Mouse (Mus musculus): Measurements from ENCODE around the gene Col23a1. TPM values are rescaled to one million over a fixed set of nuclear protein-coding genes. Genes with fewer than 3 reads are reported as not detected.

Gene Col23a1
- polyA plus RNA-seq, 1 experiment from 2014 or later, result 17.5 TPM

- no peak overlapping the region for H3K4me2 ChIP-seq (ENCODE audit: low read depth, low read length)
- 55% methylated on average over 4 of the region's 4 CpGs for WGBS
- H3K36me3 ChIP-seq (replicated peaks; ENCODE audit: control insufficient read depth, insufficient read depth, low read depth, low read length), result no peaks in the 10 kb centered on the region
- ATAC-seq (replicated peaks; ENCODE audit: insufficient number of reproducible peaks, low FRiP score, low TSS enrichment, low read depth) (no peak), DNase-seq (ENCODE audit: low spot score) (no peak)
- no peak overlapping the region for H3K4me3 ChIP-seq (ENCODE audit: low read depth, low read length)
- H3K27ac ChIP-seq (replicated peaks; ENCODE audit: low read depth, low read length), result no peak overlapping the region
- no peaks in the 10 kb centered on the region for H3K9me3 ChIP-seq (replicated peaks; ENCODE audit: control insufficient read depth, low read length)
- no peaks in the 10 kb centered on the region for H3K4me1 ChIP-seq (ENCODE audit: control insufficient read depth, insufficient read depth, low read length)
- no peaks in the 10 kb centered on the region for H3K27me3 ChIP-seq (ENCODE audit: control insufficient read depth, insufficient read depth, low read length)
- H3K9ac ChIP-seq (replicated peaks; ENCODE audit: low read length), result no peak overlapping the region
Observed at GRCm38 (mm10) chr11:51371321-51371720, 81.6 kb downstream of the Col23a1 start.

- H3K4me3 ChIP-seq (ENCODE audit: low read depth, low read length), result no peak overlapping the region
- H3K9me3 ChIP-seq (replicated peaks; ENCODE audit: control insufficient read depth, low read length), result no peaks in the 10 kb centered on the region
- no peaks in the 10 kb centered on the region for H3K36me3 ChIP-seq (replicated peaks; ENCODE audit: control insufficient read depth, insufficient read depth, low read depth, low read length)
- no peak overlapping the region for H3K9ac ChIP-seq (replicated peaks; ENCODE audit: low read length)
- H3K4me2 ChIP-seq (ENCODE audit: low read depth, low read length), result no peak overlapping the region
- H3K4me1 ChIP-seq (ENCODE audit: control insufficient read depth, insufficient read depth, low read length), result no peaks in the 10 kb centered on the region
- H3K27me3 ChIP-seq (ENCODE audit: control insufficient read depth, insufficient read depth, low read length), result no peaks in the 10 kb centered on the region
- ATAC-seq (replicated peaks; ENCODE audit: insufficient number of reproducible peaks, low FRiP score, low TSS enrichment, low read depth) (no peak), DNase-seq (ENCODE audit: low spot score) (no peak)
- 44% methylated on average over 1 of the region's 1 CpGs for WGBS
- H3K27ac ChIP-seq (replicated peaks; ENCODE audit: low read depth, low read length), result no peak overlapping the region
Observed at GRCm38 (mm10) chr11:51371926-51372325, 82.2 kb downstream of the Col23a1 start.

DNA sequence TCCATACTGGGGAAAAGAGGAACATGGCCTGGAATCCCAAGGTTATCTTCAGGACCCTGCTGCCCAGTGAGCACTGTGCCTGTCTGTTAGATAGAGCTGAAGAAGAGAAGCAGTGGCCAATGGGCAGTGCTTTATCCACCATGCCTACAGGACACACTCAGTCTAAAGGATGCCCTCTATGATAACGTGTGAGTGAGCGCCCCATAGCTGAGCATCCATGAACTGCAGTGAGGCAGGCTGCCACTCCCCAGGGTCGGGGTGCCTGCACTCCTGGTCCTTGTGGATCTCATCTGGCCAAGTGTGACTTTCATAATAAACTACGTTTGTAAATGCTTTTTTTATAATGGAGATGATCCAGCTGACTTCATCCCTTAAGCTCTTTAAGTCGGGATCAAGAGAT lies 87.5 kb downstream of the Col23a1 start:
- no peaks in the 10 kb centered on the region for H3K27me3 ChIP-seq (ENCODE audit: control insufficient read depth, insufficient read depth, low read length)
- 65% methylated on average over 5 of the region's 5 CpGs for WGBS
- H3K9me3 ChIP-seq (replicated peaks; ENCODE audit: control insufficient read depth, low read length), result no peaks in the 10 kb centered on the region
- no peaks in the 10 kb centered on the region for H3K4me1 ChIP-seq (ENCODE audit: control insufficient read depth, insufficient read depth, low read length)
- no peak overlapping the region for H3K9ac ChIP-seq (replicated peaks; ENCODE audit: low read length)
- H3K36me3 ChIP-seq (replicated peaks; ENCODE audit: control insufficient read depth, insufficient read depth, low read depth, low read length), result no peaks in the 10 kb centered on the region
- DNase-seq (ENCODE audit: low spot score) (no peak), ATAC-seq (replicated peaks; ENCODE audit: insufficient number of reproducible peaks, low FRiP score, low TSS enrichment, low read depth) (no peak)
- H3K27ac ChIP-seq (replicated peaks; ENCODE audit: low read depth, low read length), result no peak overlapping the region
- no peak overlapping the region for H3K4me3 ChIP-seq (ENCODE audit: low read depth, low read length)
- no peak overlapping the region for H3K4me2 ChIP-seq (ENCODE audit: low read depth, low read length)

DNA sequence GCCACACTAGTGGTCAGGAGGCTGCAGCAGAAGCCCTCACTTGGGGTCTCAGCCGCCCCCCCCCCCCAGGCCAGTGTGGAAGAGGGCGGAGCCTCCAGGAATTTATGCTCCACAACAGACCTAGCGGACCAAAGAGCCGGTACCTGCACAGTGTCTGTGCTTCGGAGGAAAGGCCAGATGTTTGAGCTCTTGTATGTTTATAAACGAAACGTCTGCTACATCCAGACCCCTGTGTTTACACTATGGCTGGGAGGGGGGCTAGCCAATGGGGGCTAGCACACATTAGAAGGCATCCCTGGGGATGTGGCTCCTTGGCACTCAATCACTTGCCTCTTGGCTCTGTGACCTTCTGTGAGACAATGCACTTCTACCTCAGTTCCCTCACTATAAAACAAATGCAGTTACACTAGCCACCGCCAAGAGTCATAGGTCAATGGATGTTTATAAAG lies 99.2 kb downstream of the Col23a1 start:
- no peak overlapping the region for H3K9ac ChIP-seq (replicated peaks; ENCODE audit: low read length)
- no peaks in the 10 kb centered on the region for H3K27me3 ChIP-seq (ENCODE audit: control insufficient read depth, insufficient read depth, low read length)
- DNase-seq (ENCODE audit: low spot score) (peak; percentile 57), ATAC-seq (replicated peaks; ENCODE audit: insufficient number of reproducible peaks, low FRiP score, low TSS enrichment, low read depth) (0 out of 2 replicates have a peak, but pooled peaks have one; percentile 60)
- H3K4me1 ChIP-seq (ENCODE audit: control insufficient read depth, insufficient read depth, low read length), result no peaks in the 10 kb centered on the region; the same call in 1 of the 2 replicates
- no peak overlapping the region for H3K4me3 ChIP-seq (ENCODE audit: low read depth, low read length)
- H3K9me3 ChIP-seq (replicated peaks; ENCODE audit: control insufficient read depth, low read length), result no peaks in the 10 kb centered on the region
- 37% methylated on average over 8 of the region's 8 CpGs for WGBS
- H3K27ac ChIP-seq (replicated peaks; ENCODE audit: low read depth, low read length), result no peak overlapping the region
- no peak overlapping the region for H3K4me2 ChIP-seq (ENCODE audit: low read depth, low read length)
- H3K36me3 ChIP-seq (replicated peaks; ENCODE audit: control insufficient read depth, insufficient read depth, low read depth, low read length), result no peaks in the 10 kb centered on the region

DNA sequence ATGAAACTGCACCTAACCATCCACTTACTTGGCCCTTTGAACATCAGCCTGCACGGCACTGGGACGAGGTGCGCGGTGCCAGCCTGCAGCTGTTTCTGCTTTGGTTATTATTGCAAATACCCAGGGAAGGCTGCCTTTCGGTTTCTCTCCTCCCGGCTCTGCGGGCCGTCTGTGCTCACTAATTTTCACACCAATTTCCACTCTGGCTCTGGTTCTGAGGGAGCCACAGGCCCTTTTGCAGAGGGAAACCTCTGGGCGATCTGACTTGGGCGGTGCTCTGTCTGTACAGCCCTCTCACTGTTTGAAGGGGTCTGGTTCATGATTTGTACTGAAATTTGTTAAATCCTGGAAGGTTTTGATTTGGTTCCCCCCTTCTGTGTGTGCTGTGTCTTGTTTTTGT lies 100.0 kb downstream of the Col23a1 start:
- ATAC-seq (replicated peaks; ENCODE audit: insufficient number of reproducible peaks, low FRiP score, low TSS enrichment, low read depth), result no peak
- Histone ChIP-seq H3K4me1 (ENCODE audit: control insufficient read depth, insufficient read depth, low read length) (no peaks in the 10 kb centered on the region; the same call in 1 of the 2 replicates), H3K27me3 (ENCODE audit: control insufficient read depth, insufficient read depth, low read length) (no peaks in the 10 kb centered on the region), H3K27ac (replicated peaks; ENCODE audit: low read depth, low read length) (no peak overlapping the region), H3K36me3 (replicated peaks; ENCODE audit: control insufficient read depth, insufficient read depth, low read depth, low read length) (no peaks in the 10 kb centered on the region), H3K4me2 (ENCODE audit: low read depth, low read length) (no peak overlapping the region), H3K4me3 (ENCODE audit: low read depth, low read length) (no peak overlapping the region), H3K9me3 (replicated peaks; ENCODE audit: control insufficient read depth, low read length) (no peaks in the 10 kb centered on the region), H3K9ac (replicated peaks; ENCODE audit: low read length) (no peak overlapping the region)
- WGBS, result 28% methylated on average over 10 of the region's 10 CpGs
- peak; percentile 61 for DNase-seq (ENCODE audit: low spot score)

DNA sequence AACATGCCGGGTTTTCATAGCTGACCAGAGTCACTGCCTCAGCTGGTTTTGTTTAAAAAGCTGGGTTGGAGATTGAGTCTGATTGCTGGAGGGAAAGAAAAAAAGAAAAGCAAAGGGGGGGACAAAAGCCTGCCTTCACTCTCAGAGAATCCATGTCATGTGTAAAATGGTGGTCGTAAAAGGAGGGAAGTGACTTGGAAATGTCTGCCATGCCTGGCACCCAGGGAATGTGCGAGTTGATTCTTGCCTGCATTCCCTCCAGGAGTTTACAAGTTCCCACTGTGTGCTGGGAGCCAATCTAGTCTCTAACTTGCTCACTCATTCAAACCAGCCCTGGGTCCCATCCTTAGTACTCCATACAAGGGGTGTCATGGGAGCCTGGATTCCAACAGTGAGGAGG lies 100.8 kb downstream of the Col23a1 start:
- 38% methylated on average over 3 of the region's 3 CpGs for WGBS
- Histone ChIP-seq H3K4me3 (ENCODE audit: low read depth, low read length) (no peak overlapping the region), H3K9ac (replicated peaks; ENCODE audit: low read length) (no peak overlapping the region), H3K4me1 (ENCODE audit: control insufficient read depth, insufficient read depth, low read length) (no peaks in the 10 kb centered on the region; the same call in 1 of the 2 replicates), H3K36me3 (replicated peaks; ENCODE audit: control insufficient read depth, insufficient read depth, low read depth, low read length) (no peaks in the 10 kb centered on the region), H3K9me3 (replicated peaks; ENCODE audit: control insufficient read depth, low read length) (no peaks in the 10 kb centered on the region), H3K4me2 (ENCODE audit: low read depth, low read length) (no peak overlapping the region), H3K27me3 (ENCODE audit: control insufficient read depth, insufficient read depth, low read length) (no peaks in the 10 kb centered on the region), H3K27ac (replicated peaks; ENCODE audit: low read depth, low read length) (peak overlapping the region; percentile 63)
- DNase-seq (ENCODE audit: low spot score) (no peak), ATAC-seq (replicated peaks; ENCODE audit: insufficient number of reproducible peaks, low FRiP score, low TSS enrichment, low read depth) (no peak)

- Histone ChIP-seq H3K4me1 (ENCODE audit: control insufficient read depth, insufficient read depth, low read length) (no peaks in the 10 kb centered on the region; the same call in 1 of the 2 replicates), H3K4me3 (ENCODE audit: low read depth, low read length) (no peak overlapping the region)
- WGBS, result 70% methylated on average over 4 of the region's 4 CpGs
Observed at GRCm38 (mm10) chr11:51391548-51391947, 101.8 kb downstream of the Col23a1 start.

GRCm38 (mm10) chr11:51394301-51394865 lies 104.7 kb downstream of the Col23a1 start:
- DNase-seq (ENCODE audit: low spot score) (peak; percentile 67), ATAC-seq (replicated peaks; ENCODE audit: insufficient number of reproducible peaks, low FRiP score, low TSS enrichment, low read depth) (no peak)
- H3K27ac ChIP-seq (replicated peaks; ENCODE audit: low read depth, low read length), result no peak overlapping the region
- no peaks in the 10 kb centered on the region for H3K27me3 ChIP-seq (ENCODE audit: control insufficient read depth, insufficient read depth, low read length)
- no peak overlapping the region for H3K4me2 ChIP-seq (ENCODE audit: low read depth, low read length)
- H3K4me1 ChIP-seq (ENCODE audit: control insufficient read depth, insufficient read depth, low read length), result no peaks in the 10 kb centered on the region
- H3K9me3 ChIP-seq (replicated peaks; ENCODE audit: control insufficient read depth, low read length), result no peaks in the 10 kb centered on the region
- no peak overlapping the region for H3K9ac ChIP-seq (replicated peaks; ENCODE audit: low read length)
- no peak overlapping the region for H3K4me3 ChIP-seq (ENCODE audit: low read depth, low read length)
- 34% methylated on average over 9 of the region's 9 CpGs for WGBS
- no peaks in the 10 kb centered on the region for H3K36me3 ChIP-seq (replicated peaks; ENCODE audit: control insufficient read depth, insufficient read depth, low read depth, low read length)

More at GRCm38 (mm10) chr11:51391548-51391947, 101.8 kb downstream of the Col23a1 start:
- no peaks in the 10 kb centered on the region for H3K9me3 ChIP-seq (replicated peaks; ENCODE audit: control insufficient read depth, low read length)
- no peak overlapping the region for H3K27ac ChIP-seq (replicated peaks; ENCODE audit: low read depth, low read length)
- no peak overlapping the region for H3K4me2 ChIP-seq (ENCODE audit: low read depth, low read length)
- DNase-seq (ENCODE audit: low spot score) (no peak), ATAC-seq (replicated peaks; ENCODE audit: insufficient number of reproducible peaks, low FRiP score, low TSS enrichment, low read depth) (no peak)
- H3K27me3 ChIP-seq (ENCODE audit: control insufficient read depth, insufficient read depth, low read length), result no peaks in the 10 kb centered on the region
- H3K9ac ChIP-seq (replicated peaks; ENCODE audit: low read length), result no peak overlapping the region
- H3K36me3 ChIP-seq (replicated peaks; ENCODE audit: control insufficient read depth, insufficient read depth, low read depth, low read length), result no peaks in the 10 kb centered on the region

Data from embryonic facial prominence, embryonic 11.5 days (tissue).